Mouse (Mus musculus) thymus, adult 2 months (tissue): ENCODE results near the gene Pex16. TPM values are rescaled to one million over a fixed set of nuclear protein-coding genes. Genes with fewer than 3 reads are reported as not detected.

Experiments
- DNase-seq: peaks from one replicate; pipeline ENCODE4 v3.0.0; 2021
- H3K27ac ChIP-seq: fragments of 200-500 bp; 2 replicates; pipeline ENCODE4 v1.5.1; 2012; ENCODE audit warnings: low read length, control low read depth; ENCODE audit not compliant: control insufficient read depth, insufficient read depth
- H3K27me3 ChIP-seq: fragments of 200-500 bp; 2 replicates; pipeline ENCODE4 v1.6.1; 2012; ENCODE audit warnings: mild to moderate bottlenecking, low read length, moderate library complexity, mixed read lengths; ENCODE audit not compliant: control insufficient read depth, insufficient read depth
- H3K36me3 ChIP-seq: fragments of 200-500 bp; 2 replicates; pipeline ENCODE4 v1.6.1; 2012; ENCODE audit warnings: mild to moderate bottlenecking, low read length, moderate library complexity; ENCODE audit not compliant: control insufficient read depth, insufficient read depth
- H3K4me1 ChIP-seq: fragments of 200-500 bp; replicated peaks from 2 replicates; pipeline ENCODE4 v1.6.1; 2012; ENCODE audit warnings: low read length; ENCODE audit not compliant: control insufficient read depth, insufficient read depth
- H3K4me3 ChIP-seq: fragments of 200-500 bp; 2 replicates; pipeline ENCODE4 v1.5.1; 2012; ENCODE audit warnings: mild to moderate bottlenecking, low read length, control low read depth, moderate library complexity; ENCODE audit not compliant: control insufficient read depth, insufficient read depth
- CTCF ChIP-seq: fragments of 200-500 bp; IDR thresholded peaks from 2 replicates; pipeline ENCODE4 v1.5.1; 2012; ENCODE audit warnings: mild to moderate bottlenecking, control low read depth, low read length, moderate library complexity, borderline replicate concordance; ENCODE audit not compliant: control insufficient read depth, poor library complexity, insufficient read depth; ENCODE audit errors: extremely low read depth
- POLR2A ChIP-seq: fragments of 200-500 bp; IDR thresholded peaks from 2 replicates; pipeline ENCODE4 v1.6.1; 2012; ENCODE audit warnings: mild to moderate bottlenecking, low read length, control low read depth, moderate library complexity; ENCODE audit not compliant: control insufficient read depth, poor library complexity, insufficient read depth; ENCODE audit errors: extremely low read depth
- WGBS: fragments of 180-500 bp; shearing (Covaris S2); methylation state at CpG from one replicate; pipeline ENCODE4 v1.1.7; 2018; 5-methylcytosine and 5-hydroxymethylcytosine counted together
- polyA plus RNA-seq: library from polyadenylated mRNA; depleted of rRNA; stranded (reverse); fragments of >200 nt; gene quantifications from 2 replicates; pipeline ENCODE4 v1.2.3, GENCODE M21; 2012; rRNA removed

Gene Pex16
- 76.1 and 78.0 TPM in 2 replicates for polyA plus RNA-seq

GRCm38 (mm10) chr2:92374514-92374913 is at the start of gene Pex16, which contains the start of gene Large2:
Gene Pex16, plus strand, starts transcription at chr2:92374676.
Gene Large2, minus strand, starts transcription at chr2:92374869.
- Histone ChIP-seq H3K4me1 (peaks cover 47% of the 10 kb centered on the region), H3K27ac (peak within 1 kb of the TSS; percentile 86), H3K27me3 (no peaks in the 10 kb centered on the region), H3K36me3 (peaks cover 17% of the 10 kb centered on the region), H3K4me3 (peak within 1 kb of the TSS; percentile 91)
- peak; percentile 50 for DNase-seq
- WGBS = 2% methylated on average over 16 of the region's 16 CpGs
- no peak for TF ChIP-seq CTCF
- TF ChIP-seq POLR2A = no peak

GRCm38 (mm10) chr2:92325676-92326075 is 48.8 kb upstream of the Pex16 start:
- DNase-seq = no peak
- Histone ChIP-seq H3K36me3 (peaks cover 10% of the 10 kb centered on the region), H3K27ac (no peak overlapping the region), H3K4me3 (no peak overlapping the region), H3K4me1 (no peaks in the 10 kb centered on the region; the same call in 1 of the 2 replicates), H3K27me3 (no peaks in the 10 kb centered on the region)
- 98% methylated on average over 7 of the region's 7 CpGs for WGBS
- TF ChIP-seq CTCF (no peak), POLR2A (no peak)

GRCm38 (mm10) chr2:92326221-92326620 is 48.3 kb upstream of the Pex16 start:
- no peaks in the 10 kb centered on the region; the same call in 1 of the 2 replicates for H3K4me1 ChIP-seq
- no peak for DNase-seq
- 100% methylated on average over 1 of the region's 1 CpGs for WGBS
- H3K27ac ChIP-seq = no peak overlapping the region
- no peak for TF ChIP-seq POLR2A
- no peak for TF ChIP-seq CTCF
- H3K4me3 ChIP-seq = no peak overlapping the region
- H3K27me3 ChIP-seq = no peaks in the 10 kb centered on the region
- peaks cover 15% of the 10 kb centered on the region for H3K36me3 ChIP-seq

GRCm38 (mm10) chr2:92327601-92328000 is 46.9 kb upstream of the Pex16 start:
- no peak overlapping the region for H3K27ac ChIP-seq
- no peak overlapping the region for H3K4me3 ChIP-seq
- 96% methylated on average over 4 of the region's 4 CpGs for WGBS
- DNase-seq = no peak
- peaks cover 24% of the 10 kb centered on the region for H3K36me3 ChIP-seq
- H3K4me1 ChIP-seq = no peaks in the 10 kb centered on the region; the same call in 1 of the 2 replicates
- TF ChIP-seq CTCF = no peak
- no peak for TF ChIP-seq POLR2A
- no peaks in the 10 kb centered on the region for H3K27me3 ChIP-seq

DNA sequence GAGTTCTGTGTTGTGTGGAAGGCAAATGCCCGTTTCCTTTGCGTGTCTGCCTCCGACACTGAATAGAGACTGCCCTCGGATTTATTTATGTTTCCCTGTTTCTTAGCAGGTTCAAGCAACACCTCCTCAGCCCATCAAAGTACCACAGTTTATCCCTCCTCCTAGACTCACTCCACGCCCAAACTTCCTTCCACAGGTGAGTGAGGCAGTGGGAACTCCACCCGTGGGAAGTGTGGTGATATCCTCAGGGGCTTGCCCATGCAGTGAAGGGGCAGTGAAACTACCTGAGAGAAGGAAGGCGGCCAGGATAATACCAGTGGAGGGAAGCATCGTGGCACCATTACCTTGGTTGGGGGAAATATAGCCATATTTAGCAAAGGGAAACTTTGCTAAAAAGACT is 46.3 kb upstream of the Pex16 start:
- H3K4me1 ChIP-seq = no peaks in the 10 kb centered on the region; the same call in 1 of the 2 replicates
- TF ChIP-seq CTCF (no peak), POLR2A (no peak)
- WGBS = 95% methylated on average over 8 of the region's 8 CpGs
- peaks cover 25% of the 10 kb centered on the region for H3K36me3 ChIP-seq
- DNase-seq = no peak
- no peaks in the 10 kb centered on the region for H3K27me3 ChIP-seq
- no peak overlapping the region for H3K4me3 ChIP-seq
- H3K27ac ChIP-seq = no peak overlapping the region

GRCm38 (mm10) chr2:92330840-92331239 is 43.6 kb upstream of the Pex16 start:
- TF ChIP-seq CTCF (no peak), POLR2A (no peak)
- no peak overlapping the region for H3K4me3 ChIP-seq
- peaks cover 29% of the 10 kb centered on the region for H3K36me3 ChIP-seq
- peak; percentile 33 for DNase-seq
- no peak overlapping the region for H3K27ac ChIP-seq
- no peaks in the 10 kb centered on the region for H3K4me1 ChIP-seq
- no peaks in the 10 kb centered on the region for H3K27me3 ChIP-seq
- 70% methylated on average over 2 of the region's 2 CpGs for WGBS

GRCm38 (mm10) chr2:92331410-92331809 is 43.1 kb upstream of the Pex16 start:
- Histone ChIP-seq H3K36me3 (peaks cover 29% of the 10 kb centered on the region), H3K27me3 (no peaks in the 10 kb centered on the region), H3K4me3 (no peak overlapping the region), H3K4me1 (no peaks in the 10 kb centered on the region), H3K27ac (no peak overlapping the region)
- WGBS = 92% methylated on average over 2 of the region's 2 CpGs
- DNase-seq = no peak
- TF ChIP-seq POLR2A = no peak
- no peak for TF ChIP-seq CTCF
